Mouse (Mus musculus) thymus, adult 2 months (tissue): ENCODE data around the gene Eef1akmt2. TPM values are rescaled to one million over a fixed set of nuclear protein-coding genes. Genes with fewer than 3 reads are reported as not detected.

Experiments used
- DNase-seq: peaks from one replicate; pipeline ENCODE4 v3.0.0; 2021
- H3K27ac ChIP-seq: fragments of 200-500 bp; 2 replicates; pipeline ENCODE4 v1.5.1; 2012; ENCODE audit warnings: low read length, control low read depth; ENCODE audit not compliant: control insufficient read depth, insufficient read depth
- H3K27me3 ChIP-seq: fragments of 200-500 bp; 2 replicates; pipeline ENCODE4 v1.6.1; 2012; ENCODE audit warnings: mild to moderate bottlenecking, low read length, moderate library complexity, mixed read lengths; ENCODE audit not compliant: control insufficient read depth, insufficient read depth
- H3K36me3 ChIP-seq: fragments of 200-500 bp; 2 replicates; pipeline ENCODE4 v1.6.1; 2012; ENCODE audit warnings: mild to moderate bottlenecking, low read length, moderate library complexity; ENCODE audit not compliant: control insufficient read depth, insufficient read depth
- H3K4me1 ChIP-seq: fragments of 200-500 bp; replicated peaks from 2 replicates; pipeline ENCODE4 v1.6.1; 2012; ENCODE audit warnings: low read length; ENCODE audit not compliant: control insufficient read depth, insufficient read depth
- H3K4me3 ChIP-seq: fragments of 200-500 bp; 2 replicates; pipeline ENCODE4 v1.5.1; 2012; ENCODE audit warnings: mild to moderate bottlenecking, low read length, control low read depth, moderate library complexity; ENCODE audit not compliant: control insufficient read depth, insufficient read depth
- CTCF ChIP-seq: fragments of 200-500 bp; IDR thresholded peaks from 2 replicates; pipeline ENCODE4 v1.5.1; 2012; ENCODE audit warnings: mild to moderate bottlenecking, control low read depth, low read length, moderate library complexity, borderline replicate concordance; ENCODE audit not compliant: control insufficient read depth, poor library complexity, insufficient read depth; ENCODE audit errors: extremely low read depth
- POLR2A ChIP-seq: fragments of 200-500 bp; IDR thresholded peaks from 2 replicates; pipeline ENCODE4 v1.6.1; 2012; ENCODE audit warnings: mild to moderate bottlenecking, low read length, control low read depth, moderate library complexity; ENCODE audit not compliant: control insufficient read depth, poor library complexity, insufficient read depth; ENCODE audit errors: extremely low read depth
- WGBS: fragments of 180-500 bp; shearing (Covaris S2); methylation state at CpG from one replicate; pipeline ENCODE4 v1.1.7; 2018; 5-methylcytosine and 5-hydroxymethylcytosine counted together
- polyA plus RNA-seq: library from polyadenylated mRNA; depleted of rRNA; stranded (reverse); fragments of >200 nt; gene quantifications from 2 replicates; pipeline ENCODE4 v1.2.3, GENCODE M21; 2012

The Eef1akmt2 gene
- polyA plus RNA-seq, 1 experiment = 7.0 TPM

DNA sequence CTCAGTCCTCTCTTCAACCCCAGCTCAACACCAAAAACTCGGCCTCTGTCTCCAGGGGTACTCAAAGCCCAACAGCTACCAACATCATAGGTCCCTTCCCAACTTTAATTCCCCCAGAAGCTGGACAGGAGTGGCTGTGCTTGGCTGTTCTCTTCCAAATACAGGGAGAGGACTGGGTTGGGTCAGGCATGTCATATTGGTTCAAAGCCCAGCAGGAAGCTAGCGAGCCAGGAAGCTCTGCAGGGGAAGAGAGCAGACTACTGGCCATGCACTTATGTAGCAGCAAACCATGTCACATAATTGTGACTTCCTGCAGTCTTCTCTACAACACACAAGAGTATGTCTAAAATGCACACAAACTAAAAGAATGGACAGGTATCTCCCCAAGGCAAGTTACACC is 50.4 kb downstream of the Eef1akmt2 start:
- no peak for DNase-seq
- no peaks in the 10 kb centered on the region for H3K36me3 ChIP-seq
- TF ChIP-seq CTCF (no peak), POLR2A (no peak)
- 75% methylated on average over 2 of the region's 2 CpGs for WGBS
- H3K4me1 ChIP-seq = peaks cover 62% of the 10 kb centered on the region
- no peaks in the 10 kb centered on the region for H3K27me3 ChIP-seq
- peak overlapping the region; percentile 22; the same call in 1 of the 2 replicates for H3K27ac ChIP-seq
- H3K4me3 ChIP-seq = no peak overlapping the region

DNA sequence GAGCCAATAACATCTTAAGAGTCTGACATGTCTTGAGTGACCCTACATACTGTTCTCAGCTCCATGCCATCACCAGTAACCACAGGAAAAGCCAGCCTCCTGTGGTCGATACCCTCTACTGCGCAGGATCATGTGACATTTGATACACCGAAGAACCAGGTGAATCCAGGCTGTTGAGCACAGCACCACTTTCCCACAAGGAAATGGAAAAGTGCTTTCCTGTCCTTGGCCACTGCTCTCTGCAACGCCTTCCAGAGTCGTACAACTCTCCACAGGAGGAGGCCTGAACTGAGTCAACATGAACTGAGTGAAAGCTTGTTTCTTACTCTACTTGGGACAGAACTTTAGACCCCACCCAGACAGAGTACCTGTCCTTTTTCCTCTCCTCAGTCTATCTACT is 51.0 kb downstream of the Eef1akmt2 start:
- WGBS = 68% methylated on average over 5 of the region's 5 CpGs
- Histone ChIP-seq H3K4me1 (peaks cover 57% of the 10 kb centered on the region), H3K4me3 (no peak overlapping the region), H3K36me3 (no peaks in the 10 kb centered on the region), H3K27me3 (no peaks in the 10 kb centered on the region), H3K27ac (no peak overlapping the region)
- TF ChIP-seq CTCF = no peak
- no peak for TF ChIP-seq POLR2A
- DNase-seq = no peak

DNA sequence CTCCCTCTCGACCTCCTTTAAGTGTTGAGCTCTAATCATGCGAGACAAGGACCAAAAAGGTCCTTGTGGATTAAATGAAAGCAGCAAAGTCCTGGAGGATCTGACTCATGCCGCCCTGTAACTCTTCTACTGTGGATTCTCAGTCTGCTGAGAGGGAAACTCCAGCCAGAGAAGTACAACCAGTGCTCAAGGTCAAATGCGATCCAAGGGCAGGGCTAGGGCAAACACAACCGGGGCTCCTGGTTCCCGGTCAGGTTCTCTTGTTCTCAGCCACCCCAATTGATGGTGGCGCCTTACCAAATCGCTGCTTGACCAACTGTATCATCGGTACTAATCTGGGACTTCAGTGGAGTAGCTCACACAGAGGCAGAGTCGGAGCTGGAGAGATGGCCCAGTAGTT is 51.6 kb downstream of the Eef1akmt2 start:
- no peak for DNase-seq
- TF ChIP-seq POLR2A = no peak
- no peak for TF ChIP-seq CTCF
- H3K4me1 ChIP-seq = peaks cover 56% of the 10 kb centered on the region
- H3K27me3 ChIP-seq = no peaks in the 10 kb centered on the region
- no peak overlapping the region for H3K4me3 ChIP-seq
- H3K27ac ChIP-seq = no peak overlapping the region
- no peaks in the 10 kb centered on the region for H3K36me3 ChIP-seq
- 90% methylated on average over 10 of the region's 10 CpGs for WGBS

DNA sequence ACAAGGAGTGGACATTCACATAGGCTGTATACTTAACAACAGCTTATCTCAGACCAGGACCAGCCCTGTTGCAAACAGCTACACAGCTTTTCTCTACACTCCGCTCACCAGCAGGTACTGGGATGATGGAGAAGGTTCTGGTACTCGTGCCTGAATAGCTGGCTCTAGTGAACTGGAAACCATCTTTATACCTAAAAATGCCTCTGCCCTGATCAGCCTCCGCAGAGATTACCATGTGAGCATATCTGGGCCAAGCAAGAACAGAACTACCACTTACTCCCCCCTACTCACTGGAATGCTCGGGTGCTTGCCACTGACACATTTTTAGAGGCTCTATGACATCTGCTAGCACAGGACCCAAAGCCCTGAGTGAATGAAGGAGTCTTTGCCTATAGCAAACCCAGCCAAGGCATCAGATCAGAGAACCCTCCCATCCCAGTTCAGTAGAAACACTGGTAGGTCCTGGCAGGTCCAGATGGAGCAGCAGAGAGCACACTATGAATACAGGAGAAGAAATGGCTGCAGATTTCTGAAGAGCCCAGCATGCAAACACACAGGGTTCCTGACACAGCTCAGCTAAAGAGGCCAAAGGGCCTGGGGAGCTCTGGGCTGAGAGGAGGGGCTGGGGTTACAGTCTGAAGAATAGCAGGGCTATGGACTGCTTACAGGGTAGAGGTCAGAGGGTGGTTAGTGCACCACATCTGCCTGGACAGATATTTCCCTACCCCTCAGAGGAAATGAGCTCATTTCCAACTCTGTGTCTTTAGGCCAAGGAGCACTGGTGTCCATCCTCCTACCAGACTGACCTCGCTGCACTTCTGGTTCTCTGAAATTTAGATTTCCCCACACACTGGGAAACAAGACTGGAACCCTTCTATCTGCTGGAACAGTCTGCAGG is 53.1 kb downstream of the Eef1akmt2 start:
- no peak for DNase-seq
- Histone ChIP-seq H3K4me3 (no peak overlapping the region), H3K36me3 (no peaks in the 10 kb centered on the region), H3K4me1 (peaks cover 53% of the 10 kb centered on the region), H3K27ac (no peak overlapping the region), H3K27me3 (no peaks in the 10 kb centered on the region)
- WGBS = 95% methylated on average over 5 of the region's 5 CpGs
- TF ChIP-seq POLR2A (no peak), CTCF (no peak)

DNA sequence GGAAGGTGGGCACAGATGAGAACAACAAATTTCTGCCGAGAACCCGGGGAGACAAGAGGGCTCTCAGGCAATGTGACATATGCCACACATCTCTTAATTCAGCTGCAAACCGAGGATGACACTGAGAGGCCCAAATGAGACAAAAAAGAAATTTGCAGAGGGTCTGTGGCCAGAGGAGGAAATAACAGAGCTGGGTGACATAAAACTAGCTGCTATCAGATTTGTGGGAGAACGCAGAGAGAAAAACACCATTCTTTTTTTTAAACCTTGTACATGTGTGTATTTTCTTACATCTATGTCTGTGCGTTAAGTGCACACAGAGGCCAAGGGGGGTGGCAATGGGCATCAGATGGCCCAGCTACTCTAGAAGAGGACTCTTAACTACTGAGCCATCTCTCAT is 57.3 kb downstream of the Eef1akmt2 start:
- peaks cover 45% of the 10 kb centered on the region for H3K4me1 ChIP-seq
- H3K27me3 ChIP-seq = no peaks in the 10 kb centered on the region
- DNase-seq = no peak
- no peaks in the 10 kb centered on the region for H3K36me3 ChIP-seq
- no peak overlapping the region for H3K27ac ChIP-seq
- no peak overlapping the region for H3K4me3 ChIP-seq
- TF ChIP-seq CTCF = no peak
- no peak for TF ChIP-seq POLR2A
- WGBS = 60% methylated on average over 5 of the region's 5 CpGs

DNA sequence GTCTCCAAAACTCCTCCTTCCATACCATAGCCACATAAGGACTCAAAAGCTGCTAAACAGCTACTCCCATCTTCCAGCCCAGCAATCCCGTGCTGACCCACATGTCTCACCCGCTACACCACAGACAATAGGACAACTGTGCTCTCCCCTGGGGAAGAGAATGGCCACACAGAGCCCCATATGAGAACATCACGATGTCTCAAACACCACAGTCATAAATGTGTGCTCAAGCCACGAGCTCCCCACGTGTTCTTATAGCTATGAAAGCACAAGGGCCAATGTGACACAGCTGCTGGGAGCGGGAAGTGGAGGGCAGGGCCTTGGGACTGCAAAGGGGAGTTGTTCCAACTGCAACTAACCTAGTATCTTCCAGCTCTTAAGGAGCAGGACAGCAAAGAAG is 59.0 kb downstream of the Eef1akmt2 start:
- H3K4me1 ChIP-seq = peaks cover 41% of the 10 kb centered on the region
- H3K27ac ChIP-seq = no peak overlapping the region
- H3K36me3 ChIP-seq = no peaks in the 10 kb centered on the region
- no peak for TF ChIP-seq POLR2A
- TF ChIP-seq CTCF = no peak
- WGBS = 58% methylated on average over 6 of the region's 6 CpGs
- H3K4me3 ChIP-seq = no peak overlapping the region
- H3K27me3 ChIP-seq = no peaks in the 10 kb centered on the region
- DNase-seq = no peak
